In genomic region chr10:93647655-93648561, GRCm38 (mm10) we compare ENCODE assay signal across 12 mouse cellular contexts. TPM values are rescaled to one million over a fixed set of nuclear protein-coding genes. Genes with fewer than 3 reads are reported as not detected.
DNase-seq lines count a peak whose midpoint lies in the region; ATAC-seq and TF ChIP-seq lines count a peak whose summit lies in the region.
"Had no signal": no experiment of that assay in that cellular context is flagged by ENCODE, and none has a peak within 500 bp of the region (broad histone marks: within the 10 kb centered on the region; RNA-seq: fewer than 3 reads in every experiment).

No protein-coding gene starts in this region.

- TF ChIP-seq EP300 in liver, embryonic 14.5 days (IDR thresholded peaks at IDR 0.05; ENCODE audit: low read depth): peak; percentile 47

- ATAC-seq in heart, embryonic 13.5 days (ENCODE audit: extremely low read depth, insufficient number of reproducible peaks, low FRiP score, low TSS enrichment): peak; percentile 84; the same call in 1 of the 2 replicates
- peak; percentile 74 for ATAC-seq in liver, embryonic 14.5 days (ENCODE audit: insufficient read depth)
- no peak for ATAC-seq in hindbrain, postnatal 0 days
- ATAC-seq: hindbrain, embryonic 16.5 days had no signal

- peak overlapping the region; percentile 48 for H3K4me2 ChIP-seq in heart, embryonic 13.5 days
- H3K4me2 ChIP-seq in liver, embryonic 14.5 days (ENCODE audit: low read depth): peak overlapping the region; percentile 24; the same call in 1 of the 2 replicates
- H3K4me2 ChIP-seq in hindbrain, postnatal 0 days (ENCODE audit: low read depth, low read length): no peak overlapping the region
- H3K4me2 ChIP-seq: neural tube, embryonic 13.5 days had no signal

- no peak for TF ChIP-seq CTCF in liver, adult 2 months (IDR thresholded peaks at IDR 0.05; ENCODE audit: low read depth, low read length)
- TF ChIP-seq CTCF in liver, embryonic 14.5 days (IDR thresholded peaks at IDR 0.05; ENCODE audit: low read depth): no peak
- TF ChIP-seq CTCF in hindbrain, postnatal 0 days (IDR thresholded peaks at IDR 0.05; ENCODE audit: low read depth): no peak

- intact Hi-C loops in gastrocnemius, postnatal 14 days (cut with DNase I; ENCODE audit: low total_unique reads): no loop called here

- DNase-seq in liver, adult 2 months (ENCODE audit: extremely low read depth, low read depth, low spot score): no peak
- DNase-seq in liver: no peak
- peak; percentile 45 for DNase-seq in adrenal gland, postnatal 14 days
- no peak for DNase-seq in liver, embryonic 14.5 days (ENCODE audit: low read depth in 3 of 3, low spot score in 3 of 3)
- no peak for DNase-seq in gastrocnemius, postnatal 14 days
- no peak for DNase-seq in hindbrain, postnatal 0 days (ENCODE audit: low spot score)
- no peak for DNase-seq in kidney, adult 9 months
- DNase-seq: left cerebral cortex, postnatal 4 days; right cerebral cortex, postnatal 14 days had no signal

- TF ChIP-seq POLR2A in liver, adult 2 months (IDR thresholded peaks at IDR 0.05; ENCODE audit: extremely low read depth, insufficient read depth, low read length): no peak

- H3K36me3 ChIP-seq in liver, adult 2 months (ENCODE audit: control insufficient read depth, insufficient read depth, low read length): no peaks in the 10 kb centered on the region
- H3K36me3 ChIP-seq in heart, embryonic 13.5 days: 0 out of 2 replicates have a peak, but pooled peaks cover 4% of the 10 kb centered on the region
- H3K36me3 ChIP-seq in liver, embryonic 14.5 days (replicated peaks; ENCODE audit: control insufficient read depth, insufficient read depth, low read depth): no peaks in the 10 kb centered on the region
- peaks cover 3% of the 10 kb centered on the region; the same call in 1 of the 2 replicates for H3K36me3 ChIP-seq in hindbrain, postnatal 0 days (ENCODE audit: insufficient read depth, low read length)

- no peak overlapping the region for H3K9ac ChIP-seq in liver, adult 2 months (ENCODE audit: low read depth, low read length)
- no peak overlapping the region for H3K9ac ChIP-seq in heart, embryonic 13.5 days
- H3K9ac ChIP-seq in liver, embryonic 14.5 days (replicated peaks): no peak overlapping the region
- H3K9ac ChIP-seq in hindbrain, postnatal 0 days (replicated peaks; ENCODE audit: low read length): no peak overlapping the region
- H3K9ac ChIP-seq: neural tube, embryonic 13.5 days had no signal

- no peaks in the 10 kb centered on the region for H3K79me2 ChIP-seq in liver, adult 2 months (ENCODE audit: control insufficient read depth, insufficient read depth, low read length)

- H3K27ac ChIP-seq in liver, adult 2 months (replicated peaks; ENCODE audit: insufficient read depth, low read depth, low read length): 0 out of 2 replicates have a peak overlapping the region, but pooled peaks have one; percentile 10
- peak overlapping the region; percentile 78 for H3K27ac ChIP-seq in heart, embryonic 13.5 days (replicated peaks)
- H3K27ac ChIP-seq in liver, embryonic 14.5 days: peak overlapping the region; percentile 27; the same call in 1 of the 2 replicates
- no peak overlapping the region for H3K27ac ChIP-seq in hindbrain, postnatal 0 days
- H3K27ac ChIP-seq: neural tube, embryonic 13.5 days had no signal

- 77% methylated on average over 10 of the region's 10 CpGs for WGBS in liver, adult 2 months
- WGBS in heart, embryonic 13.5 days: 25% methylated on average over 10 of the region's 10 CpGs
- WGBS in liver, embryonic 14.5 days (ENCODE audit: insufficient replicate concordance): 67% methylated on average over 10 of the region's 10 CpGs
- WGBS in hindbrain, postnatal 0 days: 92% methylated on average over 10 of the region's 10 CpGs

- H3K4me3 ChIP-seq in liver, adult 2 months (ENCODE audit: insufficient read depth, low read depth, low read length): no peak overlapping the region
- H3K4me3 ChIP-seq in heart, embryonic 13.5 days: no peak overlapping the region
- no peak overlapping the region for H3K4me3 ChIP-seq in liver, embryonic 14.5 days (ENCODE audit: insufficient read depth in 1 of 2, low read depth in 2 of 2, low read length in 2 of 2)
- H3K4me3 ChIP-seq in hindbrain, postnatal 0 days (ENCODE audit: low read length): no peak overlapping the region
- H3K4me3 ChIP-seq: neural tube, embryonic 13.5 days had no signal

- H3K9me3 ChIP-seq in heart, embryonic 13.5 days: no peaks in the 10 kb centered on the region
- H3K9me3 ChIP-seq in liver, embryonic 14.5 days (ENCODE audit: control insufficient read depth, low read length): no peaks in the 10 kb centered on the region
- H3K9me3 ChIP-seq in hindbrain, postnatal 0 days (ENCODE audit: low read length): no peaks in the 10 kb centered on the region
- H3K9me3 ChIP-seq: neural tube, embryonic 13.5 days had no signal

- H3K4me1 ChIP-seq in liver, adult 2 months (ENCODE audit: control insufficient read depth, insufficient read depth, low read length): no peaks in the 10 kb centered on the region
- H3K4me1 ChIP-seq in heart, embryonic 13.5 days: peaks cover 35% of the 10 kb centered on the region
- peaks cover 14% of the 10 kb centered on the region in 2 experiments for H3K4me1 ChIP-seq in liver, embryonic 14.5 days (replicated peaks; ENCODE audit: control insufficient read depth in 2 of 2, insufficient read depth in 2 of 2, low read length in 1 of 2)
- H3K4me1 ChIP-seq in hindbrain, postnatal 0 days (ENCODE audit: insufficient read depth, low read length): no peaks in the 10 kb centered on the region

- no peaks in the 10 kb centered on the region for H3K27me3 ChIP-seq in liver, adult 2 months (ENCODE audit: control insufficient read depth, insufficient read depth, low read length)
- H3K27me3 ChIP-seq in heart, embryonic 13.5 days (replicated peaks): peaks cover 78% of the 10 kb centered on the region
- no peaks in the 10 kb centered on the region for H3K27me3 ChIP-seq in liver, embryonic 14.5 days (ENCODE audit: control insufficient read depth, insufficient read depth, low read length)
- H3K27me3 ChIP-seq in hindbrain, postnatal 0 days (ENCODE audit: insufficient read depth, low read length): no peaks in the 10 kb centered on the region
- H3K27me3 ChIP-seq: neural tube, embryonic 13.5 days had no signal

RNA-seq across cellular contexts. Expression of gene Ntn4, which starts 7.4 kb away (rescaled TPM):
- 8.0 and 11.7 TPM in 2 replicates for total RNA-seq in liver, adult 2 months (2014; rRNA removed)
- polyA plus RNA-seq in liver, adult 2 months (2012; rRNA removed): 3.1 and 4.0 TPM in 2 replicates
- total RNA-seq in adrenal gland, postnatal 14 days (2021): 11.8 and 12.1 TPM in 2 replicates
- polyA plus RNA-seq in heart, embryonic 13.5 days (2015; fragmentation: Nextera tagmentation; extraction: Ambion mirVana): 0.82 and 1.3 TPM in 2 replicates
- polyA plus RNA-seq in liver, embryonic 14.5 days (2012; rRNA removed): 0.44 and 0.52 TPM in 2 replicates
- polyA plus RNA-seq in liver, embryonic 14.5 days (2014; fragmentation: Nextera tagmentation; extraction: Ambion mirVana): 0.05 and 0.11 TPM in 2 replicates
- total RNA-seq in gastrocnemius, postnatal 14 days (2021): 1 to 10 TPM; 8.9 to 9.3 TPM
- total RNA-seq in hindbrain, postnatal 0 days (2014; rRNA removed): 13.1 and 26.4 TPM in 2 replicates
- 0.99 and 1.2 TPM in 2 replicates for polyA plus RNA-seq in hindbrain, postnatal 0 days (2015; fragmentation: Nextera tagmentation; extraction: Ambion mirVana)

RNA-seq across cellular contexts. Expression of gene Snrpf, which starts 58.4 kb away (rescaled TPM):
- 13.5 and 14.5 TPM in 2 replicates for total RNA-seq in liver, adult 2 months (2014; rRNA removed)
- polyA plus RNA-seq in liver, adult 2 months (2012; rRNA removed): 13.7 and 15.1 TPM in 2 replicates
- total RNA-seq in adrenal gland, postnatal 14 days (2021): 18.2 and 23.6 TPM in 2 replicates
- 70.7 and 82.9 TPM in 2 replicates for polyA plus RNA-seq in heart, embryonic 13.5 days (2015; fragmentation: Nextera tagmentation; extraction: Ambion mirVana)
- polyA plus RNA-seq in liver, embryonic 14.5 days (2012; rRNA removed): 52.9 and 104 TPM in 2 replicates
- polyA plus RNA-seq in liver, embryonic 14.5 days (2014; fragmentation: Nextera tagmentation; extraction: Ambion mirVana): 85.5 and 88.1 TPM in 2 replicates
- 10 to 100 TPM in 1 of 2 experiments, 1 to 10 TPM in 1; 9.9 to 10.4 TPM for total RNA-seq in gastrocnemius, postnatal 14 days (2021)
- 20.1 and 26.2 TPM in 2 replicates for total RNA-seq in hindbrain, postnatal 0 days (2014; rRNA removed)
- 65.2 and 65.8 TPM in 2 replicates for polyA plus RNA-seq in hindbrain, postnatal 0 days (2015; fragmentation: Nextera tagmentation; extraction: Ambion mirVana)
